Mouse (Mus musculus): ENCODE data around the gene Spint4.
"Not testable (repeated sequence)": the region's sequence is repeated elsewhere in the genome, so short reads cannot be mapped to it uniquely, and the experiment has no call there.

Spint4 gene

DNA sequence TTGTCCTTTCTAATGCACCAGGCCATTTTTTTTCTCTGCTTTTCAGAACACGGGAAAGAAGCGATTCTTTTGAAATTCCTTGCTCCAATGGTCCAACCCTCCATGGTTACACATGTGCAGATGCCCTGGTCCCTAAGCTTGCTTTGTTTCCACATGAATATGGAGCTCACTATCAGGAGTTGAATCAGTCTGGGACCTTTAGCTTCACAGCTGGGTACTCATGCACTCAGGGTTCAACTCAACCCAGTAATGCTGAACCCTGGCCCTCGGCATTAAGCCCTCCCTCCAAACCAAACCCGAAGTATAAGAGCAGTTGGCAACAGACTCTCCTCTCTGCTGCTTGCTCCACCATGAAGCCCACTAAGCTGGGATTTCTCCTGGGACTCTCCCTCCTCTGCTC lies at the start of gene Spint4:
Gene Spint4 (plus strand): TSS at position 301 of the 400 bp plus-strand sequence.
- no peak for DNase-seq

DNA sequence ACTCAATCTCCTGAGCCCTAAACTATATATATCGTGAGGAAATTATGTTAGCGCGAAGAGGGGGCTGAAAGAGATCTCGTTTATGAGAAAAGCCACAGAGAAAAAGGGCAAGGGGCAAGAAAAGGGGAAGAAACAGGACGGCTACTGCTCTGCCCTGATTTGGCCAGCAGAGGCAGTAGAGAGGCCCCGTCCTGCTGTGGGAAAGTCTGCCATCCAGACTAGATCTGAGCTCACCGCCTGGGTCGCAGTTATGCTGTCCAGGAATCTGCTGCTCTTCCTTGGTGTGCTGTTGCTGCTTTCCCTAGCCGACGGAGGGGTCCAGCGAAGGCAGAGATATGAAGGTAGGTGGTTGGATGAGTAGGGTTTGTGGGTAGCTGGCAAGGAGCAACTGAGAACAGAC lies 42.4 kb upstream of the Spint4 start, which contains the start of gene Wfdc10:
Gene Wfdc10 (plus strand): TSS at position 189 of the 400 bp plus-strand sequence.
- DNase-seq: peak; percentile 71

DNA sequence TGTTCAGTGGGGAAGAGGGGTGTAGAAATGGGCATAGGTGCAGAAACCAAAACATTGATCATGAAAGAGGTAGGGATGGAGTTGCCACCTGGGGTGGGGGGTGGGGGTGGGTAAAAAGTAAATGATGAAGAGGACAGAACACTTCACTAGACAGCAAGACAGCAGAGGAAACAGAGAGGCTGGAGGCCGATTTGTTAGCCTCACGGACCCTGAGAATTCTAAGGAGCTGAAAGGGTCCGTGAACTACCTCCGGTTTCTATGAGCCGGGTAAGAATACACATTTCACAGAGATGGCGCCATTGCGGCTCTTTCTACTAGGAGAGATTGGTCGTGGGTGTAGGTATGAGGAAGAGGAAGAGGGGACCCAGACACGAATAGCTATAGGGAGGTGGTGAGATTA lies 41.8 kb upstream of the Spint4 start, which contains the start of gene Wfdc9:
Gene Wfdc9 (minus strand): TSS at position 101 of the 400 bp plus-strand sequence.
- DNase-seq: no peak

DNA sequence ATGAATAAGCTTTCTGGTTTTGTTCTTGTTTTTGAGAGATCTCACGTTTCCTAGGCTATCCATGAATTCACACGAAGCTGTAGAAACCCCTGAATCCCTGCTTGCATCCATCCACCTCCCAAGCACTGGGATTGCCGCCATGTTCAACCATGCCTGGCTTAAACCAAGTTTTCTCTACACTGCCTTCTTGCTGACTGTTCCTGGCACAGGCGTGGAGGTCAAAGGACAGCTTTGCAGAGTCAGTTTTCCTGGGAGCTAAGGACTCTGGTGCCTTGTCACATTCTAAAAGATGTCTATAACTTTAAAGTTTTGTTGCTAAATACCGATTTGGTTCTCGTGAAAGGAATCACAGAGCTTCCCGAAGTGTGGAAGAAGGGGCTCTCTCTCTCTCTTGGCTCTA lies 33.5 kb upstream of the Spint4 start:
- no peak for DNase-seq

DNA sequence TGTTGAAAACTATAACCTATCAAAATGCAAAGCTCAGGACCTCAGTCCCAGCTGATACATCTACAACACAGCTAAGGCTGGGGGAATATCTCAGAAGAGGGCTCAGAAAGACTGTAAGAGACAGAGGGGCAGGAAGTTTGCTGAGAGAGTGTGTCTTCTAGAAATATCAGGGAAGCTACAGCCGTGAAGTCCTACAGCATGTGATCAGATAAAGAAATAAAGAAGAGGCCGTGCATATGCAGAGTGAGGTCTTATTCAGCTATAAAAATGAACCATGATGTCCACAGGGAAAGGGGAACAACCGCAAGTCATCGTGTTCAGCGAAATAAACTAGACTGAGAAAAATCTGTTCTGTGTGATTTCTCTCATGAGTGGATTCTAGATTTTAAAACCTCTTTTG lies 28.0 kb upstream of the Spint4 start:
- DNase-seq: no peak

GRCm38 (mm10) chr2:164670938-164671337 lies 27.4 kb upstream of the Spint4 start:
- no peak for DNase-seq

DNA sequence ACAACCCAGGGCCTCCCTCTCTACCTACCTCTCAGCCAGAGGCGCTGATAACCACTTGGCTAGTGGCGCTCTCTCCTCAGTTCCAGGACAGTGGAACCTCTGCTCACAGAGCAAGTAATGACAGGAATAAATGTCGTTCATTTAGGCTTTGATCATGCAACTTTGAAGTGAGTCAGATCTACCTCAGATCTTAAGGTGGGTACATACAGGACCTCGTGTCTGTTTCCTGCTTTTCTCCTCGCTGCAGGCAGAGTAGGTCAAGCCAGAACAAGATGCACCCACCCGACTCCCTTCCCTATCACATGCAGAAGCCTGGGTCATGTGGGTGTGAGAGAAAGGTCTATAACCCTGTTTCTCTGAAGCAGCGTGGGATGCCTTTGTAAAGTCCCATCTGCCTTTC lies 24.3 kb upstream of the Spint4 start, which contains the start of gene Wfdc11:
Gene Wfdc11 (minus strand): TSS at position 101 of the 400 bp plus-strand sequence.
- DNase-seq: no peak

DNA sequence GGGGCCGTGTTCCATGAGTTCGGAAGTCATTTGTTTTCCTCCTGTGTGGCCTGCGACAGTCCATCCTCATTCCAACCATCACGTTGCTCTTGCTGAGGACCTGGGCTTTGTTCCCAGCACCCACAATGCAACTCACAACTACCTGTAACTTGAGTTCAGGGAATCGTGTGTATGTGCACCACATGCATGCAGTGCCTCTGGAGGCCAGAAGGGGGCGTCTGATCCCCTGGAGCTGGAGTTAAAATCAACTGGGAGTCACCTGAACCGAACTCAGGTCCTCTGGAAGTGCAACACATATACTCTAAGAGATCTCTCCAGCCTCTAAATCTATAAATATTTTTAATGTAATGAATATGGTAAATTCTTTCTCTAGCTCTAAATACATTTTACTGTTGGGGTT lies 22.2 kb upstream of the Spint4 start:
- DNase-seq: no peak

- DNase-seq: no peak
Measured at GRCm38 (mm10) chr2:164676916-164677685, 21.2 kb upstream of the Spint4 start.

DNA sequence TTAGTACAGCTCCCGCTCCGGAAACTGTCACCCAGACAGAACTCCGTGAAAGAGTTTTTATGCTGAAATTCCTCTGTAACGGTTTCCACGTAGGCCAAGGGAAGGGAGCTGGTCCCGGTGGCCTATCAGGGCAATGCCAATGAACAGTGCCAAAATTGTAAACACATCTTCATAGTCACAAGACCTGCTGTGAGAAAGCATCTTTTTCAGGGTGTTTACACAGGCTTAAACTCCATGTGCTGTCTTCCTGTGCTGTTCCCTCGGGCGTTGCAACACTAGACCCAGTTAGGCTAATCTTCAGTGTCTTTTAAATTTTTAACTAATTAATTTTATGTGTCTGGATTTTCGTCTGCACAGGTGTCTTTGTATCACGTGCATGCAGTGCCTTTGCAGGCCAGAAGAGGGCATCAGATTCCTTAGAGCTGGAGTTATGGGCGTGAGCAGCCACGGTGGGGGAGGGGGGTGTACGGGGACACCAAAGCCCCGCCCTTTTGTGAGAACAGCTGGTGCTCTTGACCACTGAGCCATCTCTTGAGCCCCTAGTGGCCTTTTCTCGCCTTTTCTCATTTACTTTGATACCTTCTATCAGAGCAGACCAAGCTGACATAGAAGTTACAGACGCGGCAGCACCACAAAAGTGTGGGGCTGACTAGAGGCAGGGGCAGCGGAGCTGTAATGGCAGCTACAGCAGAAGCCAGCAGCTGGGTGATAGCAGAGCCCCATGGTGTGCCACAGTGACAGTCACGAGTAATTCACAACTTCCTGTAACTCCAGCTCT lies 19.3 kb upstream of the Spint4 start:
- peak; percentile 91 for DNase-seq

DNA sequence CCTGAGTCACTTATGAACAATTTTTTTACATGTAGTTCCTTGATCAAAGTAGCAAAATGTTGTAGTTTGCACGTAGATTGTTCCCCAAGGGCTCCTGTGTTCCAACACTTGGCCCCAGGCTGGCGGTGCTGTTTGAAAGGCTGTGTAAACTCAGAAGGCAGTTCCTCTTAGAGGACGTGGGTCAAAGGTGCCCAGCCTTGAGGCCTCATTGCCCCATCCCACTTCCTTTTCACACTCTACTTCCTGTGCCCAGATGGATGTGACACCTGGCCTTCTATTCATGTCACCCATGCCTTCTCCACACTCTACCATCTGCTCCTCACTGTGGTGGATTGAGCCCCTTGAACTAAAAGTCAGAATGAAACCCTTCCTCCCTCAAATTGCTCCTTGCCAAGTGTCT lies 18.4 kb upstream of the Spint4 start:
- no peak for DNase-seq

DNA sequence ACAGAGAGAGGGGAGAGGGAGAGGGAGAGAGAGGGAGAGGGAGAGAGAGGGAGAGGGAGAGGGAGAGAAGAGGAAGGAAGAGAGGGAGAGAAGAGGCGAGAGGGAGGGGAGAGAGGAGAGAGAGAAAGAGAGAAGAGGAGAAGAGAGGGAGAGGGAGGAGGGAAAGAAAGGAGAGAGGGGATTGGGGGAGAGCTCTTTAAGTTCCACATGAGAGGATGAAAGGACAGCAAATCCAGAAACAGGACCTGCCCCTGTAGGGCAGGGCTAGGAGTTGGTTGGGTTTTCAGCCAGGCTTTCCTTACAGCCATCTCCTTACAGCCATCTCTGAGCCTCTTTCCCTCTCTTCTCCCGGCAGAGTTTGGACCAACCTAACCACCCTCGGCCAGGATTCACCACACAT lies 13.5 kb upstream of the Spint4 start, which contains the start of gene Wfdc13:
Gene Wfdc13 (plus strand): TSS at position 301 of the 400 bp plus-strand sequence.
- DNase-seq: no peak

DNA sequence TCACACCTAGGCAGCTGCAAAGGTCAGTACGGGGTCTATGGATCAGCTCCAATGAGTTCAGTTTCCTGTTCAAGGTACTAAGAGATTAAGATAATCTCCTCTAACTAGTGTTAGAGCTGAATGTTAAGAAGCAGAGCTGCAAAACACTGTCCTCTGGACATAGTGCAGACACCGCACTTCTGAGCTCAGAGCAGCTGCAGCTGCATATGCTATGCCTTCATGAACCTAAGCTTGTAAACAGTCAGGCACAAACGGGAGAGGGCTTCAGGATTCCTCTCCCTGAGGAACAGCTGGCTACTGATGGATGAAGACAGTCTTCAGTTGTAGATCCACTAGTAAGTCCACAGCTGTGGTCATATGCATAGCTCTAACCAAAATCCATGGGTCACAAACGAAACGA lies 2.7 kb downstream of the Spint4 start:
- DNase-seq: no peak

DNA sequence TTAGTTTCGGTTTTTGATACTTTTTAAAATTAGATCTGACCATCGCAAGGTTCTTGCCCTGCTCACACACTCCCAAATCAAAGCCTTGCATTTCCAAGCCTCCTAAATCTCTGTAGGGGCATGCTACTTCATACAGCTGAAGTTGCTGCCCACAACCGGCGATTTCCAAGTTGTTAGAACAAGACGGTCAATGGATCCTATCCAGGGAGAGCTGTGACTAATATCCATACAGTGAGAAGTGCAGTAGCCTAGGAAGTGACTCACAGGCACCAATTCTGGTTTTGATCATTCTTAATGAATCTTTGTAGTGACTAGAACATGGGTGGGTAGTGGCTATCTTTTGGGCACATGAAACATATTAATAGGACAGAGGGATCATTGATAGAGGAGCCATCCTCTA lies 3.5 kb downstream of the Spint4 start:
- no peak for DNase-seq

GRCm38 (mm10) chr2:164704235-164704634 lies 5.9 kb downstream of the Spint4 start:
- DNase-seq: no peak

GRCm38 (mm10) chr2:164705328-164705727 lies 7.0 kb downstream of the Spint4 start:
- no peak for DNase-seq

GRCm38 (mm10) chr2:164705991-164706390 lies 7.7 kb downstream of the Spint4 start:
- no peak for DNase-seq

DNA sequence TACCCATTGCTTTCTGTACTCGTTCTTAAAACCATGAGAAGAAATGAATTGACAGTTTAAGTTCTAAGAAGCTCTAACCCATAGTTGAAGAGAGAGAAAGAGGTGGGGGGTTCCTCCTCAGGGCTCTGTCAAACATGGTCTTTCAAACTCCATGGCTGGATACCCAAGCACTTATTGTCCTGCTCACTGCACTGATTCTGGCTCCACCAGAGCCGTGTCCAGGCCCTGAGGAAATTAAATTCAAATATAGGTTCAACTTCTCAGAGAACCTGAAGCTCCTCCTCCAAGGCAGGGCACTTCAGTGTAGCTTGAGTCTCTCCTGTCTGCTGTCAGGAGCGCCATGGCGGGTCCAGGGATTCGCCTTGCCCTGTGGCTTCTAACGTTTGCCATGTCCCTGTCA lies 16.7 kb downstream of the Spint4 start, which contains the start of gene Spint5:
Gene Spint5 (plus strand): TSS at position 301 of the 400 bp plus-strand sequence.
- DNase-seq: no peak

- not testable (repeated sequence) for DNase-seq
Measured at GRCm38 (mm10) chr2:164716194-164716786, 18.0 kb downstream of the Spint4 start.

- DNase-seq: no peak
Measured at GRCm38 (mm10) chr2:164723276-164723675, 25.0 kb downstream of the Spint4 start.

- DNase-seq: peak; percentile 88
Measured at GRCm38 (mm10) chr2:164725895-164726619, 27.8 kb downstream of the Spint4 start.

DNA sequence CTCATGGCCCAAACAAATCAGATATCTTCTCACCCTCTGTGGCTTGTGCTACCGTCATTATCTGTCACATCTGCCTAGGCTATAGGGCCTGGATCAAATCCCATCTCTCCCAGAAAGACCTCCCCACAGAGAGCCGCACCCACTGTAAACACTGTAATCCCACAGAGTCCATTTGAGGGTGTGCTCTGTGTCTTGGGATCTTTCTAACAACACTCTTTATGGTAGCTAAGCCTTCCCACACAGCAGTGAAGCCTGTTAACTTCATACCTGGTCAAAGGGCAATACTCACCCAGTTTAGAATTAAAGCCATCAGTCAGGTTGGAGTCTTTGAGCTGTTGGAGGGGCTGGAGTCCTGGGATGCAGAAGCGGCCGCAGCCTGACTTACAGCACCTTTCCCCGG lies 33.4 kb downstream of the Spint4 start:
- no peak for DNase-seq

DNA sequence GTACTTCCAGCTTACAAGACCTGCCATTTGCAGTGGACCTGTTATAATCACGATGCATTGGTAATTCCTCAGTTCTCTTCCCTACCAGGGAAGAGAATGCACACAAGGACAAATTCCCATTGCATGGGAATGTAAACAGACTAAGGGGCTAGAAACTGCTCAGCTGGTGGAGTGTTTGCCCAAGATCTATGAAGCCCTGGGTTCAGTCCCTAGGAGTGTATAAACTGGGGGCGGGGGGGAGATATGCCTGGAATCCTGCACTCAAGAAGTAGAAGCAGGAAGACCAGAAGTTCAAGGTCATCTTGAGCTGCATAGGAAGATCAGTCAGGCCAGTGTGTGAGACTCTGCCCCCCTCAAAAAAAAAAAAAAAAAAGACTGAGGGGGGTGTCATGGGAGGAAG lies 35.0 kb downstream of the Spint4 start:
- no peak for DNase-seq
